Mouse (Mus musculus) embryonic stem cell, embryonic (primary cell): ENCODE measurements around the gene Usp7.

Source experiments
- CTCF ChIA-PET, 4 experiments: fragments of 300-600 bp in 2 of 4; fragments of 350-600 bp in 2 of 4; sonication (Branson Sonifier 250); formaldehyde crosslinking; loops; one replicate each; lab custom pipeline; 2022; ENCODE audit warnings: inconsistent platforms in 2 of 4; lab: Charles Lee
- POLR2A ChIA-PET, 4 experiments: fragments of 300-600 bp in 2 of 4; fragments of 350-600 bp in 2 of 4; sonication (Branson Sonifier 250); formaldehyde crosslinking; loops; one replicate each; lab custom pipeline; 2022; ENCODE audit warnings: antibody characterized with exemption in 4 of 4, inconsistent platforms in 1 of 4; lab: Charles Lee

The Usp7 gene

DNA sequence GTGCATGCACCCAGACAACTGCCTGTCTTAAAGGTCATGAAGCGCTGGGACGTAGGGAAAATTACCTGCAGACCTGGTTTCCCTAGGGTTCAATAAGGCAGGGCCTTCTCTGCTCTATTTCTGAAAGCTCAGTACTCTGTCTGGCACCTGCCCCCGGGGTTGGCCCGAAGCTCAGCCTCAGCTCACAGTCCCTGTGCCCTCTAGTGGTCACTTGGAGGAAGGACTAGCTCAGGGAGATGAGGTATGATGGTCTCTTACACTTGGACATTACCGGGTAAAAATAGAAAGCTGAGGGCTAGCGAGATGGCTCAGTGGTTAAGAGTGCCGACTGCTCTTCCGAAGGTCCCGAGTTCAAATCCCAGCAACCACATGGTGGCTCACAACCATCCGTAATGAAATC lies 23.0 kb downstream of the Usp7 start:
- ChIA-PET POLR2A (interaction anchor here (0.5 to 59.2 kb wide), 68 partner anchors 5 to 389 kb away, joined by 3 to 2058 read pairs (median 5); partner anchors contain the start of genes Carhsp1 (in 3 of the 4) and Usp7 (in 2 of the 4)), CTCF (interaction anchor here (0.6 to 2.7 kb wide), 71 partner anchors 8 to 427 kb away, joined by 3 to 38 read pairs (median 5); partner anchors contain the start of gene Carhsp1 (in 1 of the 4))

DNA sequence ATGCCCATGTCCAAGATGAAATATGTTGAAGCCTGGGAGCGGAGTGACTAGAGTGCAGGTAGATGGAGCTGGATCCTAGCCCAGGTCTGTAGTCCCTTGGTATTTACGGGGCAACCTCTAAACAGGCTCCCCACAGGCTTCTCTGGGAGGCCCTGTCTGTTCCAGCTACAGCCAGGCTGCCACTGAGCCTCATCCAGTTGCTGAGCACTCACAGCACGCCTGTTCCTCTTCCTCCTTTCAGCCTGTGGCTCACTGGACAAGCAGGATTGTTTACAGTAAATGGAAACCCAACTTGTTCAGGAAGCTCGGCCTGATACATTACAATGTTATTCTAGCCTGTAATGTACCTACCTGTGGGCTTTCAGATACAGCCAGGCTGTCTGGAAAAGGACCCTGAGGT lies 23.5 kb downstream of the Usp7 start:
- CTCF ChIA-PET, result interaction anchor here (0.5 to 2.7 kb wide), 70 partner anchors 8 to 428 kb away, joined by 3 to 38 read pairs (median 5); partner anchors contain the start of gene Carhsp1 (in 1 of the 4)
- POLR2A ChIA-PET, result interaction anchor here (0.5 to 59.2 kb wide), 69 partner anchors 5 to 388 kb away, joined by 3 to 2058 read pairs (median 5); partner anchors contain the start of genes Carhsp1 (in 3 of the 4) and Usp7 (in 2 of the 4)

DNA sequence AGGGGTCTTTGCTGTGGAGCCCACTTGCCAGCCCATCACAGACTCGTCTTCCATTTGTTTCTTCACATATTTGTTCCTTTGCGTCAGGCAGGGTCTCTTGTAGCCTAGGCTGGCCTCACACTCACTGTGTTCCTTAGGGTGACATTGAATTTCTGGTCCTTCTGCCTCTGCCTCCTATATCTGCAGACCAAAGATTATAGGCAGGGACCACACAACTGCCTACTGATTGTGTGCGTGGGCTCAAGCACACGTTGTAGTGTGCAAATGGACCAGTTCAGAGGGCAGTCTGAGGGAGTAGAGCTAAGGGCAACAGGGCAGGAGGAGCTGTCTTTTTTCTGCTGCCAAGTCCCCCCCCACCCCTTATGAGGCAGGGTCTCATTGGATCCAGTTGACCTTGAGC lies 24.0 kb downstream of the Usp7 start:
- ChIA-PET POLR2A (interaction anchor here (0.7 to 59.2 kb wide), 41 partner anchors 6 to 360 kb away, joined by 3 to 2058 read pairs (median 6); partner anchors contain the start of genes Carhsp1 (in 3 of the 4) and Usp7 (in 2 of the 4)), CTCF (interaction anchor here (0.5 to 2.7 kb wide), 24 partner anchors 9 to 90 kb away, joined by 3 to 38 read pairs (median 7); no protein-coding TSS in a partner anchor)

GRCm38 (mm10) chr16:8767133-8768052 lies 24.7 kb downstream of the Usp7 start:
- ChIA-PET POLR2A (interaction anchor here (0.6 to 59.2 kb wide), 35 partner anchors 7 to 97 kb away, joined by 3 to 2058 read pairs (median 9); partner anchors contain the start of genes Carhsp1 (in 2 of the 4) and Usp7 (in 2 of the 4)), CTCF (interaction anchor here in 2 of 4 experiments (0.6 to 2.7 kb wide), 12 partner anchors 10 to 89 kb away, joined by 3 to 38 read pairs (median 7); no protein-coding TSS in a partner anchor)

- ChIA-PET CTCF (interaction anchor here in 1 of 4 experiments (1.3 kb wide), 1 partner anchor 9 kb away, joined by 3 read pairs; no protein-coding TSS in a partner anchor), POLR2A (interaction anchor here (0.7 to 59.2 kb wide), 14 partner anchors 8 to 94 kb away, joined by 3 to 2058 read pairs (median 4); partner anchors contain the start of genes Carhsp1 (in 1 of the 4) and Usp7 (in 1 of the 4))
Observed at GRCm38 (mm10) chr16:8766196-8766595, 25.9 kb downstream of the Usp7 start.

- ChIA-PET POLR2A (interaction anchor here in 2 of 4 experiments (1.6 to 59.2 kb wide), 10 partner anchors 10 to 78 kb away, joined by 6 to 2058 read pairs (median 20); partner anchors contain the start of gene Usp7 (in 1 of the 2)), CTCF (interaction anchor here in 1 of 4 experiments (1.0 kb wide), 1 partner anchor 27 kb away, joined by 4 read pairs; the partner anchor contains the start of gene Usp7)
Observed at GRCm38 (mm10) chr16:8764124-8764907, 27.8 kb downstream of the Usp7 start.

- CTCF ChIA-PET, result interaction anchor here in 3 of 4 experiments (0.5 to 1.9 kb wide), 4 partner anchors 8 to 74 kb away, joined by 3 to 6 read pairs (median 4); no protein-coding TSS in a partner anchor
- POLR2A ChIA-PET, result interaction anchor here (0.6 to 59.2 kb wide), 25 partner anchors 11 to 238 kb away, joined by 3 to 2058 read pairs (median 4); partner anchors contain the start of genes Carhsp1 (in 1 of the 4) and Usp7 (in 1 of the 4)
Observed at GRCm38 (mm10) chr16:8763028-8763427, 29.1 kb downstream of the Usp7 start.

- ChIA-PET CTCF (interaction anchor here in 2 of 4 experiments (0.6 to 1.9 kb wide), 2 partner anchors 9 to 72 kb away, joined by 6 to 7 read pairs; no protein-coding TSS in a partner anchor), POLR2A (interaction anchor here in 3 of 4 experiments (0.6 to 59.2 kb wide), 20 partner anchors 10 to 1735 kb away, joined by 3 to 2058 read pairs (median 4); partner anchors contain the start of gene Usp7 (in 1 of the 3))
Observed at GRCm38 (mm10) chr16:8761894-8762293, 30.2 kb downstream of the Usp7 start.

DNA sequence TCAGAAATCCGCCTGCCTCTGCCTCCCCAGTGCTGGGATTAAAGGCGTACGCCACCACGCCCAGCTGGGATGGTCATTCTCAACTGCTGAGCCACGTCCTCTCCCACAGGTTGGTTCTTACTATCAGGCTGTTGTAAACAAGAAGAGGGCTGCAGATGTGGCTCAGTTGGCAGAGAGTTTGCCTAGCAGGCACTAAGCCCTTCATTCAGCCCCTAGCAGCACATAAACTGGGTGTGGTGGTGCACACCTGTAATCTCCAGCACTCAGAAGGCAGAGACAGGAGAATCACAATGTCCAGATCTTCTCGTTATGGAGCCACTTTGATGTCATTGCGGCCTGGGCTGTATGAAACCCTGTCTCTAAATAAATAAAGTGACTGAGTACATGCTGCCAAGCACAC lies 31.1 kb downstream of the Usp7 start:
- CTCF ChIA-PET, result interaction anchor here in 1 of 4 experiments (1.0 kb wide), 1 partner anchor 8 kb away, joined by 4 read pairs; no protein-coding TSS in a partner anchor
- POLR2A ChIA-PET, result interaction anchor here in 2 of 4 experiments (0.7 to 59.2 kb wide), 5 partner anchors 8 to 29 kb away, joined by 3 to 2058 read pairs (median 377); partner anchors contain the start of gene Usp7 (in 1 of the 2)

- ChIA-PET POLR2A (interaction anchor here (0.7 to 59.2 kb wide), 19 partner anchors 9 to 46 kb away, joined by 3 to 2058 read pairs (median 4); partner anchors contain the start of gene Usp7 (in 1 of the 4)), CTCF (interaction anchor here in 3 of 4 experiments (1.0 to 1.6 kb wide), 5 partner anchors 10 to 81 kb away, joined by 4 to 18 read pairs (median 8); no protein-coding TSS in a partner anchor)
Observed at GRCm38 (mm10) chr16:8758979-8759378, 33.1 kb downstream of the Usp7 start.

DNA sequence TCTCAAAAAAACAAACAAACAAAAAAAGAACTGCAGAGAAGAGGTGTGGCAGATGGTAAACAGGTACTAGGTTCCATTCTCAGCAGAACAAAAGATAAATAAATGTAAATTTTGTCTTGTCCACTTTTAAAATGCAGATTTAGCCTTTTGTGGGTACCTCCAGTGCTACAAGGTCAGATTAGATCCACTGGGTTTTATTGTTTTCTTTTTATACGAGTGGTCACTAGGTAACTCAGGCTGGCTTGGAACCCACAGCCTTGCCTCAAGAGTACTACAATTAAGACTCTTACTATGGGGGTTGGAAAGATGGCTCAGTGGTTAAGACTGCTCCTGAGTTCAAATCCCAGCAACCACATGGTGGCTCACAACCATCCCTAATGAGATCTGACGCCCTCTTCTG lies 33.9 kb downstream of the Usp7 start:
- CTCF ChIA-PET, result interaction anchor here in 2 of 4 experiments (0.7 to 1.6 kb wide), 3 partner anchors 10 to 80 kb away, joined by 4 to 18 read pairs (median 4); no protein-coding TSS in a partner anchor
- POLR2A ChIA-PET, result interaction anchor here (0.7 to 59.2 kb wide), 10 partner anchors 10 to 590 kb away, joined by 3 to 2058 read pairs (median 14); partner anchors contain the start of gene Usp7 (in 1 of the 4)

DNA sequence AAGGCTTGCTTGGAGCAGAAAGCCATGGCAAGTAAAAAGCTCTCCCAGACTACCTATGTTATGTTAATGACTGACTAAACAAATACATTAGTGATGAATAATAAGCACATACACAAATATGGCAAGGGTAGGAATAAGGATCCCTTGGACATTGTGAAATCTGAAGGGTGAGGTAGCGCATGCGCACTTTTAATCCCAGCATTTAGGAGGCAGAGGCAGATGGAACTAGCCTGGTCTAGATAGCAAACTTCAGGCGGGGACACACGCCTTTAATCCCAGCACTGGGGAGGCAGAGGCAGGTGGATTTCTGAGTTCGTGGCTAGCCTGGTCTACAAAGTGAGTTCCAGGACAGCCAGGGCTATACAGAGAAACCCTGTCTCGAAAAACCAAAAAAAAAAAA lies 34.5 kb downstream of the Usp7 start:
- CTCF ChIA-PET, result interaction anchor here in 3 of 4 experiments (0.6 to 2.9 kb wide), 6 partner anchors 9 to 80 kb away, joined by 3 to 9 read pairs (median 4); no protein-coding TSS in a partner anchor
- POLR2A ChIA-PET, result interaction anchor here (0.7 to 59.2 kb wide), 23 partner anchors 9 to 591 kb away, joined by 3 to 2058 read pairs (median 5); partner anchors contain the start of gene Usp7 (in 1 of the 4)

GRCm38 (mm10) chr16:8752334-8752733 lies 39.8 kb downstream of the Usp7 start:
- POLR2A ChIA-PET, result interaction anchor here in 2 of 4 experiments (1.3 to 59.2 kb wide), 8 partner anchors 10 to 85 kb away, joined by 3 to 2058 read pairs (median 6); partner anchors contain the start of gene Usp7 (in 1 of the 2)
- CTCF ChIA-PET, result interaction anchor here in 3 of 4 experiments (0.6 to 1.7 kb wide), 3 partner anchors 17 to 29 kb away, joined by 3 to 4 read pairs (median 4); no protein-coding TSS in a partner anchor

GRCm38 (mm10) chr16:8751555-8752235 lies 40.4 kb downstream of the Usp7 start:
- ChIA-PET CTCF (interaction anchor here in 2 of 4 experiments (0.6 to 4.2 kb wide), 5 partner anchors 17 to 171 kb away, joined by 3 to 38 read pairs (median 4); no protein-coding TSS in a partner anchor), POLR2A (interaction anchor here in 3 of 4 experiments (1.2 to 59.2 kb wide), 15 partner anchors 6 to 84 kb away, joined by 3 to 2058 read pairs (median 5); partner anchors contain the start of gene Usp7 (in 1 of the 3))

DNA sequence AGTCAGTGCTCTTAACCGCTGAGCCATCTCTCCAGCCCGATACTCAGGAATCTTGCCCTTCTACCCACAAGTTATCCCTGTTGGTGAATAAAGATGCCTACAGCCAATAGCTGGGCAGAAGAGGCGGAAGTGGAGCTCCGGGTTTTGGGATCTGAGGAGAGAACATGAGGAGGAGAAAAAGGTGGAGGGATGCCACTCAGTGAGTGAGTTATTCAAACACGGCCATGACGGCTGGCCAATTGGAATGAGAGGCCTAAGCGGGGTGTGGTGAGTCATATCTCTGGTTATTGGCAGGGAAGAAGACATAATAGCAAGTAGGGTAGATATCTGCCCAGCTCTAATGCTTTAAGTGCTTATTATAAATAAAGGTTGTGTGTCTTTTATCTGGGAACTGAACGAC lies 43.2 kb downstream of the Usp7 start:
- ChIA-PET POLR2A (interaction anchor here in 3 of 4 experiments (0.6 to 59.2 kb wide), 38 partner anchors 7 to 93 kb away, joined by 3 to 2058 read pairs (median 6); partner anchors contain the start of genes Carhsp1 (in 1 of the 3) and Usp7 (in 1 of the 3)), CTCF (interaction anchor here (0.6 to 4.2 kb wide), 10 partner anchors 15 to 99 kb away, joined by 3 to 38 read pairs (median 5); no protein-coding TSS in a partner anchor)
